Mouse (Mus musculus): Measurements from ENCODE around the gene Olfr142.
"Not testable (repeated sequence)": the region's sequence is repeated elsewhere in the genome, so short reads cannot be mapped to it uniquely, and the experiment has no call there.

The Olfr142 gene

GRCm38 (mm10) chr2:90257492-90257891 is at the start of gene Olfr142:
TSS of gene Olfr142 (minus strand) at chr2:90257592.
- DNase-seq (ENCODE audit: low spot score) = no peak

- no peak for DNase-seq (ENCODE audit: low spot score)
Measured at GRCm38 (mm10) chr2:90292741-90293140, 35.3 kb upstream of the Olfr142 start, which contains the start of gene Olfr1272. TSS of gene Olfr1272 (minus strand) at chr2:90292841.

GRCm38 (mm10) chr2:90270932-90271331 is 13.5 kb upstream of the Olfr142 start, which contains the start of gene Olfr1271:
TSS of gene Olfr1271 (minus strand) at chr2:90271032.
- no peak for DNase-seq (ENCODE audit: low spot score)

GRCm38 (mm10) chr2:90224393-90224792 is 33.0 kb downstream of the Olfr142 start, which contains the start of gene Olfr1506:
TSS of gene Olfr1506 (minus strand) at chr2:90224493.
- DNase-seq (ENCODE audit: low spot score) = not testable (repeated sequence)

Measured in T-cell, adult 2 months (primary cell).